Mouse (Mus musculus): ENCODE data around the gene Fchsd2. TPM values are rescaled to one million over a fixed set of nuclear protein-coding genes. Genes with fewer than 3 reads are reported as not detected.

Gene Fchsd2
- polyA plus RNA-seq, 2 experiments from 2014 or later: 31.3 to 40.6 TPM

- ATAC-seq: no peak
Measured at GRCm38 (mm10) chr7:101291641-101292040, 199.0 kb downstream of the Fchsd2 start.

GRCm38 (mm10) chr7:101292086-101292485 lies 199.4 kb downstream of the Fchsd2 start:
- ATAC-seq: no peak

- no peak for ATAC-seq
Measured at GRCm38 (mm10) chr7:101292696-101293095, 200.0 kb downstream of the Fchsd2 start.

GRCm38 (mm10) chr7:101293138-101293537 lies 200.5 kb downstream of the Fchsd2 start:
- no peak for ATAC-seq

GRCm38 (mm10) chr7:101293611-101294010 lies 200.9 kb downstream of the Fchsd2 start:
- ATAC-seq: no peak

- ATAC-seq: no peak
Measured at GRCm38 (mm10) chr7:101295438-101295837, 202.8 kb downstream of the Fchsd2 start.

- no peak for ATAC-seq
Measured at GRCm38 (mm10) chr7:101296252-101297022, 203.8 kb downstream of the Fchsd2 start.

GRCm38 (mm10) chr7:101297023-101297405 lies 204.4 kb downstream of the Fchsd2 start:
- ATAC-seq: no peak

GRCm38 (mm10) chr7:101298375-101298774 lies 205.7 kb downstream of the Fchsd2 start:
- ATAC-seq: no peak

GRCm38 (mm10) chr7:101301361-101301880 lies 208.8 kb downstream of the Fchsd2 start:
- peak; percentile 22 for ATAC-seq

- peak; percentile 91 for ATAC-seq
Measured at GRCm38 (mm10) chr7:101301881-101302456, 209.3 kb downstream of the Fchsd2 start, which contains the start of gene Atg16l2. Gene Atg16l2 (minus strand): TSS chr7:101302251.

GRCm38 (mm10) chr7:101302691-101303090 lies 210.0 kb downstream of the Fchsd2 start:
- no peak for ATAC-seq

GRCm38 (mm10) chr7:101306841-101307240 lies 214.2 kb downstream of the Fchsd2 start:
- no peak for ATAC-seq

- no peak for ATAC-seq
Measured at GRCm38 (mm10) chr7:101309985-101310326, 217.3 kb downstream of the Fchsd2 start.

GRCm38 (mm10) chr7:101310327-101311028 lies 217.8 kb downstream of the Fchsd2 start:
- peak; percentile 93 for ATAC-seq

- no peak for ATAC-seq
Measured at GRCm38 (mm10) chr7:101311061-101311460, 218.4 kb downstream of the Fchsd2 start.

- ATAC-seq: no peak
Measured at GRCm38 (mm10) chr7:101313033-101313432, 220.4 kb downstream of the Fchsd2 start.

- no peak for ATAC-seq
Measured at GRCm38 (mm10) chr7:101314396-101314795, 221.7 kb downstream of the Fchsd2 start.

- no peak for ATAC-seq
Measured at GRCm38 (mm10) chr7:101315699-101316098, 223.0 kb downstream of the Fchsd2 start.

- ATAC-seq: no peak
Measured at GRCm38 (mm10) chr7:101316591-101317001, 223.9 kb downstream of the Fchsd2 start.

- ATAC-seq: no peak
Measured at GRCm38 (mm10) chr7:101317014-101317413, 224.4 kb downstream of the Fchsd2 start, which contains the start of gene Stard10. Gene Stard10 (plus strand): TSS chr7:101317086.

GRCm38 (mm10) chr7:101318848-101319247 lies 226.2 kb downstream of the Fchsd2 start:
- ATAC-seq: no peak

GRCm38 (mm10) chr7:101319796-101320195 lies 227.1 kb downstream of the Fchsd2 start:
- ATAC-seq: no peak

Measured in activated CD4-positive, CD25-positive, alpha-beta regulatory T cell, adult 4 months (primary cell).